Mouse (Mus musculus) MEL (cell line): ENCODE measurements around the gene Aqp12. TPM values are rescaled to one million over a fixed set of nuclear protein-coding genes. Genes with fewer than 3 reads are reported as not detected.

Source experiments
- DNase-seq: peaks from one replicate; pipeline ENCODE4 v3.0.0; 2011; ENCODE audit warnings: low read depth, low spot score
- H3K27ac ChIP-seq: 2 replicates; pipeline ENCODE4 v1.5.1; 2012; ENCODE audit warnings: low read depth, mild to moderate bottlenecking, control low read depth, low read length, moderate library complexity; ENCODE audit not compliant: control insufficient read depth
- H3K27me3 ChIP-seq, 2 experiments: fragments of 150-350 bp in 1 of 2; sonication (generic) in 1 of 2; 2 replicates each; pipeline ENCODE4 v1.6.1; 2012; ENCODE audit warnings: low read length in 2 of 2, mild to moderate bottlenecking in 2 of 2, improper control_type of control experiment in 1 of 2, moderate library complexity in 1 of 2; ENCODE audit not compliant: insufficient read depth in 2 of 2, control insufficient read depth in 1 of 2
- H3K36me3 ChIP-seq, 2 experiments: 2 replicates each; pipeline ENCODE4 v1.6.1; 2012 to 2014; ENCODE audit warnings: low read length in 2 of 2, improper control_type of control experiment in 1 of 2, inconsistent platforms in 1 of 2, mild to moderate bottlenecking in 1 of 2; ENCODE audit not compliant: insufficient read depth in 2 of 2, control insufficient read depth in 1 of 2
- H3K4me1 ChIP-seq, 2 experiments: fragments of 150-350 bp in 1 of 2; sonication (generic) in 1 of 2; 2 replicates each; pipeline ENCODE4 v1.6.1; 2012; ENCODE audit warnings: low read length in 2 of 2, improper control_type of control experiment in 1 of 2, mild to moderate bottlenecking in 1 of 2; ENCODE audit not compliant: insufficient read depth in 2 of 2, control insufficient read depth in 1 of 2
- H3K4me3 ChIP-seq, 2 experiments: fragments of 150-350 bp in 1 of 2; sonication (generic) in 1 of 2; 2 replicates each; pipeline ENCODE4 v1.5.1; 2012; ENCODE audit warnings: low read depth in 2 of 2, low read length in 2 of 2, mild to moderate bottlenecking in 2 of 2, moderate library complexity in 2 of 2, control low read depth in 1 of 2, improper control_type of control experiment in 1 of 2; ENCODE audit not compliant: control insufficient read depth in 1 of 2, insufficient read depth in 1 of 2
- H3K79me2 ChIP-seq: 2 replicates; pipeline ENCODE4 v1.6.1; 2012; ENCODE audit warnings: mild to moderate bottlenecking, low read length, moderate library complexity; ENCODE audit not compliant: control insufficient read depth, poor library complexity, insufficient read depth
- H3K9ac ChIP-seq: 2 replicates; pipeline ENCODE4 v1.6.1; 2012; ENCODE audit warnings: low read depth, mild to moderate bottlenecking, control low read depth, low read length, moderate library complexity; ENCODE audit not compliant: control insufficient read depth, poor library complexity, severe bottlenecking
- H3K9me3 ChIP-seq: fragments of 150-350 bp; sonication (generic); replicated peaks from 2 replicates; pipeline ENCODE4 v1.6.1; 2012; ENCODE audit warnings: mild to moderate bottlenecking, low read length, improper control_type of control experiment, moderate library complexity; ENCODE audit not compliant: insufficient read depth
- BHLHE40 ChIP-seq: IDR thresholded peaks from 2 replicates; pipeline ENCODE4 v1.6.1; 2012; ENCODE audit warnings: low read depth, mild to moderate bottlenecking, inconsistent platforms, low read length, improper control_type of control experiment, borderline replicate concordance
- CHD2 ChIP-seq: IDR thresholded peaks from 2 replicates; pipeline ENCODE4 v1.6.1; 2011; ENCODE audit warnings: low read length, improper control_type of control experiment
- CTCF ChIP-seq, 3 experiments: IDR thresholded peaks in 2 of 3; conservative IDR thresholded peaks in 1 of 3; 2 replicates each; pipeline ENCODE4 v1.5.1; 2011 to 2012; ENCODE audit warnings: low read length in 3 of 3, low read depth in 2 of 3, mild to moderate bottlenecking in 2 of 3, improper control_type of control experiment in 1 of 3, inconsistent platforms in 1 of 3, mixed read lengths in 1 of 3, moderate library complexity in 1 of 3; ENCODE audit not compliant: control insufficient read depth in 1 of 3, insufficient read depth in 1 of 3, poor library complexity in 1 of 3, severe bottlenecking in 1 of 3
- E2F4 ChIP-seq: IDR thresholded peaks from 2 replicates; pipeline ENCODE4 v1.6.1; 2011; ENCODE audit warnings: low read depth, low read length, improper control_type of control experiment, borderline replicate concordance
- KAT2A ChIP-seq: conservative IDR thresholded peaks from 2 replicates; pipeline ENCODE4 v1.6.1; 2012; ENCODE audit warnings: low read depth, low read length, improper control_type of control experiment, inconsistent platforms
- MAFK ChIP-seq: IDR thresholded peaks from 2 replicates; pipeline ENCODE4 v1.6.1; 2011; ENCODE audit warnings: low read depth, mild to moderate bottlenecking, low read length, improper control_type of control experiment, borderline replicate concordance
- MAX ChIP-seq: IDR thresholded peaks from 2 replicates; pipeline ENCODE4 v1.6.1; 2011; ENCODE audit warnings: low read length, improper control_type of control experiment
- MXI1 ChIP-seq: IDR thresholded peaks from 2 replicates; pipeline ENCODE4 v1.6.1; 2011; ENCODE audit warnings: mild to moderate bottlenecking, low read depth, low read length, improper control_type of control experiment
- MYB ChIP-seq: IDR thresholded peaks from 2 replicates; pipeline ENCODE4 v1.6.1; 2011; ENCODE audit warnings: mild to moderate bottlenecking, low read depth, low read length, improper control_type of control experiment
- POLR2AphosphoS5 ChIP-seq: IDR thresholded peaks from 2 replicates; pipeline ENCODE4 v1.6.1; 2012; ENCODE audit warnings: low read depth, borderline replicate concordance, mild to moderate bottlenecking, inconsistent platforms, low read length, moderate library complexity, mixed read lengths
- RAD21 ChIP-seq: IDR thresholded peaks from 2 replicates; pipeline ENCODE4 v1.6.1; 2011; ENCODE audit warnings: mild to moderate bottlenecking, low read depth, low read length, improper control_type of control experiment
- RCOR1 ChIP-seq: IDR thresholded peaks from 2 replicates; pipeline ENCODE4 v1.6.1; 2012; ENCODE audit warnings: low read depth, mild to moderate bottlenecking, inconsistent platforms, low read length, improper control_type of control experiment
- SIN3A ChIP-seq: IDR thresholded peaks from 2 replicates; pipeline ENCODE4 v1.6.1; 2012; ENCODE audit warnings: low read length, improper control_type of control experiment, inconsistent platforms
- SMC3 ChIP-seq: IDR thresholded peaks from 2 replicates; pipeline ENCODE4 v1.6.1; 2011; ENCODE audit warnings: low read depth, low read length, improper control_type of control experiment
- TBP ChIP-seq: IDR thresholded peaks from 2 replicates; pipeline ENCODE4 v1.8.0; 2011; ENCODE audit warnings: low read depth, low read length, improper control_type of control experiment
- TCF12 ChIP-seq: IDR thresholded peaks from 2 replicates; pipeline ENCODE4 v1.6.1; 2014; ENCODE audit warnings: low read depth, mild to moderate bottlenecking, inconsistent platforms, low read length, improper control_type of control experiment, moderate library complexity
- USF1 ChIP-seq: IDR thresholded peaks from 2 replicates; pipeline ENCODE4 v1.6.1; 2014; ENCODE audit warnings: low read depth, mild to moderate bottlenecking, inconsistent platforms, low read length, improper control_type of control experiment, moderate library complexity
- ZC3H11A ChIP-seq: IDR thresholded peaks from 2 replicates; pipeline ENCODE4 v1.6.1; 2012; ENCODE audit warnings: low read depth, mild to moderate bottlenecking, inconsistent platforms, low read length, improper control_type of control experiment
- ZNF384 ChIP-seq: IDR thresholded peaks from 2 replicates; pipeline ENCODE4 v1.6.1; 2012; ENCODE audit warnings: low read depth, mild to moderate bottlenecking, inconsistent platforms, low read length, improper control_type of control experiment
- polyA plus RNA-seq, 2 experiments: library from polyadenylated mRNA; stranded (reverse) in 1 of 2; unstranded in 1 of 2; fragments of >175 nt in 1 of 2; fragments of >200 nt in 1 of 2; gene quantifications; 2 replicates each; pipeline versions ENCODE4 v1.2.1 to v1.2.4; 2012; ENCODE audit warnings: low replicate concordance in 2 of 2, low read depth in 1 of 2; ENCODE audit not compliant: insufficient read length in 2 of 2, insufficient read depth in 1 of 2, missing spikeins in 1 of 2
- total RNA-seq: library from RNA; depleted of rRNA; stranded (reverse); fragments of 300-350 nt; gene quantifications from 2 replicates; pipeline ENCODE4 v1.2.3, GENCODE M21; 2012

Gene Aqp12
- total and polyA plus RNA-seq, 3 experiments = not detected

DNA sequence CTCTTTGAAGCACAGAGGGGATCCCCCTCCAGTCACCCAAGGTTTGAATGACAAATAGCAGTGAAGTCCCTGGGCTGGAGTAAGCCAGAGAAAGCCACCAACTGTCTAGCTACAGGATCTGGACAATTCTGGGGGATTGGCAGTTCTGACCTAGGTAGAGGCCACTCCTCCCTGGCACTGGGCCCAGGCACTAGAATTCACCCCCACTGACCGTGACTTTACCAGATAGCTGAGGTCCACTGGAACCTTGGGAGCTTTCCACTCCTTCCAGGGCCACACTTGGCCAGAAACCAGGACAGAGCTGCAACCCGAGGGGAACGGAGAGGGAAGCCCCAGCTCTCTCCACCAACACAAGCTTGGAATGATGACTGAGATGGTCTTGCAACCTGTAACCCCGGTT lies 3.1 kb downstream of the Aqp12 start:
- DNase-seq = no peak
- no peaks in the 10 kb centered on the region for H3K9me3 ChIP-seq
- H3K4me1 ChIP-seq = no peaks in the 10 kb centered on the region
- no peaks in the 10 kb centered on the region for H3K27me3 ChIP-seq
- no peaks in the 10 kb centered on the region for H3K79me2 ChIP-seq
- H3K36me3 ChIP-seq = no peaks in the 10 kb centered on the region
- H3K4me3 ChIP-seq = no peak overlapping the region
- no peak overlapping the region for H3K27ac ChIP-seq
- no peak overlapping the region for H3K9ac ChIP-seq
- TF ChIP-seq MAX (no peak), KAT2A (no peak), MXI1 (no peak), POLR2AphosphoS5 (no peak), MYB (no peak), BHLHE40 (no peak), MAFK (no peak), RCOR1 (no peak), USF1 (no peak), CHD2 (no peak), TCF12 (no peak)
- TF ChIP-seq, all 39 proteins: peak for 0

DNA sequence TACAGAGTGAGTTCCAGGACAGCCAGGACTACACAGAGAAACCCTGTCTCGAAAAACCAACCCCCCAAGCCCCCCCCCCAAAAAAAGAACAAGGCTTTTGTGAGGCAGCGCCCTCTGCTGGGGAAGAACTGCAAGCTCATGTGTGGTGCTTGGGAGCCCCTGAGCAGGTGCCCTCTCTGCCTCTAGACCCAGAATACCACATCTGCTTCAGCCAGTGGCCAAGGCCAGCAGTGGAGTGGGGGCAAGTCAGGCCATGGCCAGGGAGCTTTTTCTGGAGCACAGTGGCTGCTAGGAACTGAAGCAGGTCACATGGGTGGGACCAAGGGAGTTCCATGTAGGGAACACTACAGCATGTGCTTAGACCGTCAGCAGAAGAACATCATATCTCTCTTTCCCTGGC lies 4.6 kb downstream of the Aqp12 start:
- H3K4me1 ChIP-seq = no peaks in the 10 kb centered on the region
- peak; percentile 10 for DNase-seq

DNA sequence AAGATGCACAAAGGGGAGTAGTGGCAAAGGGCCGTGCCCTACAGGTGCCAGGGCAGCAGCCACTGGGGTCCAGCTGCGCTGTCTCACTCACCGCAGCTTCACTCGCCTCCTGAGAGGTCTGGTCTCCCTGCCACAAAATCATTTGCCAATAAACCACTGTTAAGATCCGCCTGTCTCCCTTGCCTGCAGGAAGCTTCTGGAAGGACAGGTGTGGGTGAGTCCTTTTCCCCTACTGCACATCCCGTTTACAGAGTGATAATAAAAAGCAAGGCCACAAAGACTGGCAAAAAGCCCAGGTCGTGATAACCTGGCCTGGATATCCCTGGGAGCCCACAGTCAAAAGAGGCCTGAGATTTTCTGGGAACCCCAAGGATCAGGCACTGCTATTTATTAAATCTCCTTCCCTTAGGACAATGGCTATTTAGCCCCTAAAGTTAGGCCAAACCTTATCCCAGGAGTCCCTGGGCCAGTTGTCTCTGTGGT lies 6.0 kb downstream of the Aqp12 start:
- no peak for TF ChIP-seq TBP
- no peak for TF ChIP-seq RAD21
- TF ChIP-seq ZC3H11A = no peak
- TF ChIP-seq SIN3A = no peak
- TF ChIP-seq, all 39 proteins: peak for 0
- Histone ChIP-seq H3K27ac (no peak overlapping the region), H3K9ac (no peak overlapping the region), H3K4me1 (no peaks in the 10 kb centered on the region), H3K27me3 (no peaks in the 10 kb centered on the region), H3K9me3 (no peaks in the 10 kb centered on the region), H3K4me3 (no peak overlapping the region), H3K36me3 (no peaks in the 10 kb centered on the region), H3K79me2 (no peaks in the 10 kb centered on the region)
- DNase-seq = no peak

More for the DNA sequence above, 4.6 kb downstream of the Aqp12 start:
- no peak overlapping the region for H3K4me3 ChIP-seq
- H3K9ac ChIP-seq = no peak overlapping the region
- no peak overlapping the region for H3K27ac ChIP-seq
- no peaks in the 10 kb centered on the region for H3K9me3 ChIP-seq
- H3K36me3 ChIP-seq = no peaks in the 10 kb centered on the region
- TF ChIP-seq CTCF (IDR thresholded peaks at IDR 0.05 in 2 of 3, conservative IDR thresholded peaks at IDR 0.05 in 1 of 3; ENCODE audit: control insufficient read depth in 1 of 3, insufficient read depth in 1 of 3, low read depth in 2 of 3, low read length in 3 of 3, poor library complexity in 1 of 3, severe bottlenecking in 1 of 3) (peak; percentile 25 to 75 (median 45); a peak in 5 of 6 replicates), E2F4 (no peak), ZNF384 (no peak), ZC3H11A (peak; percentile 6; the same call in 1 of the 2 replicates), SMC3 (peak; percentile 42)
- H3K79me2 ChIP-seq = no peaks in the 10 kb centered on the region
- no peaks in the 10 kb centered on the region for H3K27me3 ChIP-seq
